In genomic region chr3:73134316-73134715, GRCm38 (mm10) we compare ENCODE assay signal across 9 mouse cellular contexts.
A peak's percentile ranks its signal among the peaks of the same experiment; 100 is the strongest.
DNase-seq lines count a peak whose midpoint lies in the region; ATAC-seq and TF ChIP-seq lines count a peak whose summit lies in the region.
"Had no signal": no experiment of that assay in that cellular context is flagged by ENCODE, and none has a peak within 500 bp of the region (broad histone marks: within the 10 kb centered on the region; RNA-seq: fewer than 3 reads in every experiment).

No protein-coding gene starts in this region.

- no peaks in the 10 kb centered on the region for H3K36me3 ChIP-seq in intestine, postnatal 0 days (ENCODE audit: control insufficient read depth, insufficient read depth)
- H3K36me3 ChIP-seq in intestine, embryonic 16.5 days (ENCODE audit: control insufficient read depth, insufficient read depth, low read length), result no peaks in the 10 kb centered on the region
- no peaks in the 10 kb centered on the region for H3K36me3 ChIP-seq in MEL (ENCODE audit: control insufficient read depth in 1 of 2, insufficient read depth in 2 of 2, low read length in 2 of 2)
- H3K36me3 ChIP-seq: embryonic facial prominence, embryonic 13.5 days had no signal

- peak; percentile 18 for DNase-seq in MEL (ENCODE audit: low read depth, low spot score)
- DNase-seq in cerebellum, adult 2 months, result peak; percentile 10 to 33
- peak; percentile 21 to 74 for DNase-seq in layer of hippocampus, adult 18-20 months (ENCODE audit: low spot score in 2 of 2)
- DNase-seq in retina, postnatal 7 days (ENCODE audit: low read depth, low spot score), result peak; percentile 2
- DNase-seq in gastrocnemius, adult 18-20 months (ENCODE audit: low spot score), result no peak
- DNase-seq in T-cell, adult 2 months (ENCODE audit: low spot score), result no peak

- TF ChIP-seq RAD21 in MEL (IDR thresholded peaks at IDR 0.05; ENCODE audit: low read depth, low read length), result peak; percentile 55

- H3K27me3 ChIP-seq in intestine, postnatal 0 days (replicated peaks; ENCODE audit: control insufficient read depth, insufficient read depth, low read length), result no peaks in the 10 kb centered on the region
- H3K27me3 ChIP-seq in intestine, embryonic 16.5 days (replicated peaks; ENCODE audit: control insufficient read depth, insufficient read depth, low read length), result no peaks in the 10 kb centered on the region
- no peaks in the 10 kb centered on the region for H3K27me3 ChIP-seq in MEL (ENCODE audit: control insufficient read depth in 1 of 2, insufficient read depth in 2 of 2, low read length in 2 of 2)
- no peaks in the 10 kb centered on the region for H3K27me3 ChIP-seq in cerebellum, adult 2 months (ENCODE audit: control insufficient read depth, insufficient read depth, low read length)
- H3K27me3 ChIP-seq: embryonic facial prominence, embryonic 13.5 days had no signal

- no peak overlapping the region for H3K9ac ChIP-seq in intestine, postnatal 0 days (ENCODE audit: low read depth, low read length)
- no peak overlapping the region for H3K9ac ChIP-seq in intestine, embryonic 16.5 days (ENCODE audit: low read depth, low read length)
- no peak overlapping the region for H3K9ac ChIP-seq in MEL (ENCODE audit: control insufficient read depth, low read depth, low read length, poor library complexity, severe bottlenecking)
- H3K9ac ChIP-seq: embryonic facial prominence, embryonic 13.5 days had no signal

- no peak overlapping the region for H3K4me2 ChIP-seq in intestine, postnatal 0 days (replicated peaks; ENCODE audit: low read depth)
- no peak overlapping the region for H3K4me2 ChIP-seq in intestine, embryonic 16.5 days (ENCODE audit: low read depth, low read length)
- H3K4me2 ChIP-seq: embryonic facial prominence, embryonic 13.5 days had no signal

- no peaks in the 10 kb centered on the region for H3K79me2 ChIP-seq in MEL (ENCODE audit: control insufficient read depth, insufficient read depth, low read length, poor library complexity)

- H3K4me1 ChIP-seq in intestine, postnatal 0 days (replicated peaks; ENCODE audit: control insufficient read depth, insufficient read depth, low read length), result no peaks in the 10 kb centered on the region
- no peaks in the 10 kb centered on the region for H3K4me1 ChIP-seq in intestine, embryonic 16.5 days (ENCODE audit: control insufficient read depth, insufficient read depth, low read length)
- H3K4me1 ChIP-seq in MEL (ENCODE audit: control insufficient read depth in 1 of 2, insufficient read depth in 2 of 2, low read length in 2 of 2), result no peaks in the 10 kb centered on the region
- H3K4me1 ChIP-seq in cerebellum, adult 2 months (ENCODE audit: control insufficient read depth, insufficient read depth, low read length), result no peaks in the 10 kb centered on the region
- H3K4me1 ChIP-seq: embryonic facial prominence, embryonic 13.5 days had no signal

- no peaks in the 10 kb centered on the region for H3K9me3 ChIP-seq in intestine, postnatal 0 days (ENCODE audit: control insufficient read depth)
- H3K9me3 ChIP-seq in intestine, embryonic 16.5 days (ENCODE audit: control insufficient read depth, low read length), result no peaks in the 10 kb centered on the region
- no peaks in the 10 kb centered on the region for H3K9me3 ChIP-seq in MEL (replicated peaks; ENCODE audit: insufficient read depth, low read length)
- H3K9me3 ChIP-seq: embryonic facial prominence, embryonic 13.5 days had no signal

- TF ChIP-seq CTCF in intestine, postnatal 0 days (IDR thresholded peaks at IDR 0.05; ENCODE audit: low read depth), result peak; percentile 61
- TF ChIP-seq CTCF in MEL (IDR thresholded peaks at IDR 0.05 in 2 of 3, conservative IDR thresholded peaks at IDR 0.05 in 1 of 3; ENCODE audit: control insufficient read depth in 1 of 3, insufficient read depth in 1 of 3, low read depth in 2 of 3, low read length in 3 of 3, poor library complexity in 1 of 3, severe bottlenecking in 1 of 3), result peak in 2 of 3 experiments; percentile 57 to 70; a peak in 4 of 6 replicates
- peak; percentile 47; the same call in 1 of the 2 replicates for TF ChIP-seq CTCF in cerebellum, adult 2 months (IDR thresholded peaks at IDR 0.05; ENCODE audit: borderline replicate concordance, insufficient read depth, low read depth, low read length)

- no peak for TF ChIP-seq POLR2A in MEL (IDR thresholded peaks at IDR 0.05; ENCODE audit: control insufficient read depth in 1 of 2, insufficient read depth in 1 of 2, low read depth in 1 of 2, low read length in 2 of 2, poor library complexity in 1 of 2)
- no peak for TF ChIP-seq POLR2A in cerebellum, adult 2 months (IDR thresholded peaks at IDR 0.05; ENCODE audit: borderline replicate concordance, insufficient read depth, low read length)

- TF ChIP-seq EP300 in MEL (IDR thresholded peaks at IDR 0.05; ENCODE audit: low read depth in 1 of 2, low read length in 2 of 2), result no peak

- ATAC-seq in intestine, postnatal 0 days, result no peak
- ATAC-seq in intestine, embryonic 16.5 days, result no peak

- H3K27ac ChIP-seq in intestine, postnatal 0 days (ENCODE audit: low read depth, low read length), result no peak overlapping the region
- H3K27ac ChIP-seq in intestine, embryonic 16.5 days (ENCODE audit: low read length), result no peak overlapping the region
- no peak overlapping the region for H3K27ac ChIP-seq in MEL (ENCODE audit: control insufficient read depth, low read depth, low read length)
- no peak overlapping the region for H3K27ac ChIP-seq in cerebellum, adult 2 months (ENCODE audit: insufficient read depth, low read length)
- H3K27ac ChIP-seq: embryonic facial prominence, embryonic 13.5 days had no signal

- H3K4me3 ChIP-seq in intestine, postnatal 0 days (ENCODE audit: low read depth, low read length), result no peak overlapping the region
- H3K4me3 ChIP-seq in intestine, embryonic 16.5 days (ENCODE audit: low read length), result no peak overlapping the region
- no peak overlapping the region for H3K4me3 ChIP-seq in MEL (ENCODE audit: control insufficient read depth in 1 of 2, insufficient read depth in 1 of 2, low read depth in 2 of 2, low read length in 2 of 2)
- H3K4me3 ChIP-seq in cerebellum, adult 2 months (replicated peaks; ENCODE audit: insufficient read depth, low read depth, low read length), result no peak overlapping the region
- H3K4me3 ChIP-seq: embryonic facial prominence, embryonic 13.5 days had no signal

- 6% methylated on average over 9 of the region's 9 CpGs for WGBS in intestine, postnatal 0 days
- WGBS in intestine, embryonic 16.5 days, result 9% methylated on average over 9 of the region's 9 CpGs
- 5% methylated on average over 9 of the region's 9 CpGs for WGBS in cerebellum, adult 2 months

TF ChIP-seq in MEL, 35 proteins besides CTCF, POLR2A, EP300 and RAD21:
- TF ChIP-seq CHD1 (IDR thresholded peaks at IDR 0.05; ENCODE audit: low read depth, low read length) (no peak), MYC (IDR thresholded peaks at IDR 0.05; ENCODE audit: low read depth, low read length) (no peak), TAL1 (IDR thresholded peaks at IDR 0.05; ENCODE audit: low read length) (no peak), ZC3H11A (IDR thresholded peaks at IDR 0.05; ENCODE audit: low read depth, low read length) (peak; percentile 26; the same call in 1 of the 2 replicates), MEF2A (IDR thresholded peaks at IDR 0.05; ENCODE audit: extremely low read depth, insufficient replicate concordance, low read depth, low read length, poor library complexity, severe bottlenecking) (no peak), ETS1 (IDR thresholded peaks at IDR 0.05; ENCODE audit: low read depth, low read length) (no peak), SMC3 (IDR thresholded peaks at IDR 0.05; ENCODE audit: low read depth, low read length) (peak; percentile 59), E2F4 (IDR thresholded peaks at IDR 0.05; ENCODE audit: borderline replicate concordance, low read depth, low read length) (no peak), UBTF (IDR thresholded peaks at IDR 0.05; ENCODE audit: borderline replicate concordance, insufficient read depth, low read depth, low read length) (no peak), MAX (IDR thresholded peaks at IDR 0.05; ENCODE audit: low read length) (no peak), MAFK (IDR thresholded peaks at IDR 0.05; ENCODE audit: borderline replicate concordance, low read depth, low read length) (no peak), USF2 (IDR thresholded peaks at IDR 0.05; ENCODE audit: borderline replicate concordance in 1 of 2, insufficient read depth in 1 of 2, low read depth in 1 of 2, low read length in 2 of 2) (no peak), POLR2AphosphoS2 (IDR thresholded peaks at IDR 0.05; ENCODE audit: low read length) (no peak), USF1 (IDR thresholded peaks at IDR 0.05; ENCODE audit: low read depth, low read length) (no peak), SIN3A (IDR thresholded peaks at IDR 0.05; ENCODE audit: low read length) (no peak), ZNF384 (IDR thresholded peaks at IDR 0.05; ENCODE audit: low read depth, low read length) (no peak)
TF ChIP-seq in MEL: peak in this region for 2.

Comparison
In these comparisons a context has a peak if more than half of its experiments do, and no peak if none do; other contexts are left out.
1. DNase-seq: peak in MEL (single experiment), cerebellum, adult 2 months (2 of 2), layer of hippocampus, adult 18-20 months (2 of 2) and retina, postnatal 7 days (single experiment); none in gastrocnemius, adult 18-20 months (single experiment) and T-cell, adult 2 months (single experiment).
2. Peak in every context shown above with its lines, with median percentiles within 50 percentile points of each other: CTCF ChIP-seq.